Mouse (Mus musculus): ENCODE results near the gene Rbmx.

Gene Rbmx

GRCm38 (mm10) chrX:57378579-57378978, 14.3 kb downstream of the Rbmx start:
- Histone ChIP-seq H3K36me3 (ENCODE audit: insufficient read depth, low read length) (peaks cover 44% of the 10 kb centered on the region), H3K9me3 (ENCODE audit: low read length) (no peaks in the 10 kb centered on the region), H3K27me3 (ENCODE audit: insufficient read depth, low read length) (no peaks in the 10 kb centered on the region), H3K4me1 (replicated peaks; ENCODE audit: low read depth, low read length) (peaks cover 18% of the 10 kb centered on the region), H3K4me3 (replicated peaks; ENCODE audit: low read length) (no peak overlapping the region)
- TF ChIP-seq POU5F1 (IDR thresholded peaks at IDR 0.05; ENCODE audit: borderline replicate concordance, low read length) = no peak
- no peak for TF ChIP-seq CTCF (conservative IDR thresholded peaks at IDR 0.05; ENCODE audit: low read length)
- no peak for TF ChIP-seq NANOG (IDR thresholded peaks at IDR 0.05; ENCODE audit: borderline replicate concordance, low read length)

- TF ChIP-seq CTCF (conservative IDR thresholded peaks at IDR 0.05; ENCODE audit: low read length) (no peak), POU5F1 (IDR thresholded peaks at IDR 0.05; ENCODE audit: borderline replicate concordance, low read length) (no peak), NANOG (IDR thresholded peaks at IDR 0.05; ENCODE audit: borderline replicate concordance, low read length) (no peak)
- Histone ChIP-seq H3K4me1 (replicated peaks; ENCODE audit: low read depth, low read length) (peaks cover 11% of the 10 kb centered on the region), H3K27me3 (ENCODE audit: insufficient read depth, low read length) (no peaks in the 10 kb centered on the region)
Observed at GRCm38 (mm10) chrX:57377096-57377495, 15.7 kb downstream of the Rbmx start.

GRCm38 (mm10) chrX:57374029-57374428, 18.8 kb downstream of the Rbmx start:
- Histone ChIP-seq H3K27me3 (ENCODE audit: insufficient read depth, low read length) (no peaks in the 10 kb centered on the region), H3K36me3 (ENCODE audit: insufficient read depth, low read length) (peaks cover 21% of the 10 kb centered on the region), H3K9me3 (ENCODE audit: low read length) (no peaks in the 10 kb centered on the region), H3K4me3 (replicated peaks; ENCODE audit: low read length) (no peak overlapping the region), H3K4me1 (replicated peaks; ENCODE audit: low read depth, low read length) (no peaks in the 10 kb centered on the region)
- no peak for TF ChIP-seq POU5F1 (IDR thresholded peaks at IDR 0.05; ENCODE audit: borderline replicate concordance, low read length)
- TF ChIP-seq NANOG (IDR thresholded peaks at IDR 0.05; ENCODE audit: borderline replicate concordance, low read length) = no peak
- no peak for TF ChIP-seq CTCF (conservative IDR thresholded peaks at IDR 0.05; ENCODE audit: low read length)

More at GRCm38 (mm10) chrX:57377096-57377495, 15.7 kb downstream of the Rbmx start:
- peaks cover 34% of the 10 kb centered on the region for H3K36me3 ChIP-seq (ENCODE audit: insufficient read depth, low read length)
- no peak overlapping the region for H3K4me3 ChIP-seq (replicated peaks; ENCODE audit: low read length)
- H3K9me3 ChIP-seq (ENCODE audit: low read length) = no peaks in the 10 kb centered on the region

- H3K27me3 ChIP-seq (ENCODE audit: insufficient read depth, low read length) = no peaks in the 10 kb centered on the region
- no peak overlapping the region for H3K4me3 ChIP-seq (replicated peaks; ENCODE audit: low read length)
- TF ChIP-seq CTCF (conservative IDR thresholded peaks at IDR 0.05; ENCODE audit: low read length) (no peak), NANOG (IDR thresholded peaks at IDR 0.05; ENCODE audit: borderline replicate concordance, low read length) (no peak), POU5F1 (IDR thresholded peaks at IDR 0.05; ENCODE audit: borderline replicate concordance, low read length) (no peak)
Observed at GRCm38 (mm10) chrX:57373543-57373942, 19.3 kb downstream of the Rbmx start.

GRCm38 (mm10) chrX:57372965-57373364, 19.9 kb downstream of the Rbmx start:
- TF ChIP-seq POU5F1 (IDR thresholded peaks at IDR 0.05; ENCODE audit: borderline replicate concordance, low read length) (no peak), NANOG (IDR thresholded peaks at IDR 0.05; ENCODE audit: borderline replicate concordance, low read length) (no peak), CTCF (conservative IDR thresholded peaks at IDR 0.05; ENCODE audit: low read length) (no peak)
- H3K4me1 ChIP-seq (replicated peaks; ENCODE audit: low read depth, low read length) = no peaks in the 10 kb centered on the region
- H3K36me3 ChIP-seq (ENCODE audit: insufficient read depth, low read length) = peaks cover 13% of the 10 kb centered on the region; the same call in 1 of the 2 replicates
- H3K9me3 ChIP-seq (ENCODE audit: low read length) = no peaks in the 10 kb centered on the region
- H3K27me3 ChIP-seq (ENCODE audit: insufficient read depth, low read length) = no peaks in the 10 kb centered on the region
- H3K4me3 ChIP-seq (replicated peaks; ENCODE audit: low read length) = no peak overlapping the region

More at GRCm38 (mm10) chrX:57373543-57373942, 19.3 kb downstream of the Rbmx start:
- H3K4me1 ChIP-seq (replicated peaks; ENCODE audit: low read depth, low read length) = no peaks in the 10 kb centered on the region
- H3K9me3 ChIP-seq (ENCODE audit: low read length) = no peaks in the 10 kb centered on the region
- H3K36me3 ChIP-seq (ENCODE audit: insufficient read depth, low read length) = peaks cover 16% of the 10 kb centered on the region

- Histone ChIP-seq H3K9me3 (ENCODE audit: low read length) (no peaks in the 10 kb centered on the region), H3K27me3 (ENCODE audit: insufficient read depth, low read length) (no peaks in the 10 kb centered on the region), H3K4me1 (replicated peaks; ENCODE audit: low read depth, low read length) (no peaks in the 10 kb centered on the region; the same call in 1 of the 2 replicates), H3K4me3 (replicated peaks; ENCODE audit: low read length) (no peak overlapping the region), H3K36me3 (ENCODE audit: insufficient read depth, low read length) (no peaks in the 10 kb centered on the region)
- TF ChIP-seq POU5F1 (IDR thresholded peaks at IDR 0.05; ENCODE audit: borderline replicate concordance, low read length) (no peak), CTCF (conservative IDR thresholded peaks at IDR 0.05; ENCODE audit: low read length) (no peak), NANOG (IDR thresholded peaks at IDR 0.05; ENCODE audit: borderline replicate concordance, low read length) (no peak)
Observed at GRCm38 (mm10) chrX:57364891-57365569, 27.8 kb downstream of the Rbmx start.

- TF ChIP-seq NANOG (IDR thresholded peaks at IDR 0.05; ENCODE audit: borderline replicate concordance, low read length) = no peak
- no peak for TF ChIP-seq CTCF (conservative IDR thresholded peaks at IDR 0.05; ENCODE audit: low read length)
- TF ChIP-seq POU5F1 (IDR thresholded peaks at IDR 0.05; ENCODE audit: borderline replicate concordance, low read length) = no peak
Observed at GRCm38 (mm10) chrX:57359316-57359715, 33.5 kb downstream of the Rbmx start.

GRCm38 (mm10) chrX:57339220-57339619, 53.6 kb downstream of the Rbmx start:
- Histone ChIP-seq H3K9me3 (ENCODE audit: low read length) (no peaks in the 10 kb centered on the region), H3K4me1 (replicated peaks; ENCODE audit: low read depth, low read length) (no peaks in the 10 kb centered on the region), H3K27me3 (ENCODE audit: insufficient read depth, low read length) (no peaks in the 10 kb centered on the region), H3K4me3 (replicated peaks; ENCODE audit: low read length) (no peak overlapping the region), H3K36me3 (ENCODE audit: insufficient read depth, low read length) (no peaks in the 10 kb centered on the region)
- TF ChIP-seq NANOG (IDR thresholded peaks at IDR 0.05; ENCODE audit: borderline replicate concordance, low read length) (no peak), CTCF (conservative IDR thresholded peaks at IDR 0.05; ENCODE audit: low read length) (no peak), POU5F1 (IDR thresholded peaks at IDR 0.05; ENCODE audit: borderline replicate concordance, low read length) (no peak)

More at GRCm38 (mm10) chrX:57359316-57359715, 33.5 kb downstream of the Rbmx start:
- Histone ChIP-seq H3K27me3 (ENCODE audit: insufficient read depth, low read length) (no peaks in the 10 kb centered on the region), H3K9me3 (ENCODE audit: low read length) (no peaks in the 10 kb centered on the region), H3K36me3 (ENCODE audit: insufficient read depth, low read length) (no peaks in the 10 kb centered on the region), H3K4me3 (replicated peaks; ENCODE audit: low read length) (no peak overlapping the region), H3K4me1 (replicated peaks; ENCODE audit: low read depth, low read length) (peaks cover 9% of the 10 kb centered on the region)

Measured in E14TG2a.4 (cell line).